Mouse (Mus musculus): ENCODE data around the gene Stag3. TPM values are rescaled to one million over a fixed set of nuclear protein-coding genes. Genes with fewer than 3 reads are reported as not detected.

The Stag3 gene
- polyA plus RNA-seq, 1 experiment, result 16.5 TPM

DNA sequence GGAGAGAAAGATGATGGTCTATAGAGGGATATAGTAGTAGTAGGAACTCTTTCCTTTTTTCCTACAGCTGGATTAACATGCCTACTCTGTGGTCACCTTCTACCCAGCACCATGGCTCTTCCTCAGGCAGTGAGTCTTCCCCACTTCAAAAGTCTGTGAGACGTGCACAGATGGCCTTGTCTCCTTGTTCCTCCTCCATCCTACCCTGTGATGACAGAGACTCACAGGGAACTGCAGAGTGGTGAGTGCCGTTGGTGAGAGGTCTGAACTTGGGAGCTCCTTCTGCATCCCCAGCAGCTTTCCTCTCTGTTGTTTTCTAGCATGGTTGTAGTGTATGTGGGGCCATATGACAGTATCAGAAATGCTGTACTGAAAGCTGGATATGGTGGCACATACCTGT, 1.8 kb downstream of the Stag3 start:
- H3K27me3 ChIP-seq (ENCODE audit: control insufficient read depth, insufficient read depth, low read length, poor library complexity, severe bottlenecking), result peaks cover 3% of the 10 kb centered on the region
- no peak overlapping the region for H3K27ac ChIP-seq (ENCODE audit: insufficient read depth, low read length)
- no peak overlapping the region for H3K9ac ChIP-seq (ENCODE audit: low read depth, poor library complexity, severe bottlenecking)
- no peaks in the 10 kb centered on the region for H3K9me3 ChIP-seq (replicated peaks; ENCODE audit: control insufficient read depth, insufficient read depth, low read length, poor library complexity, severe bottlenecking)
- no peak for TF ChIP-seq EP300 (IDR thresholded peaks at IDR 0.05; ENCODE audit: insufficient read depth, low read depth, low read length)
- no peak for TF ChIP-seq CTCF (IDR thresholded peaks at IDR 0.05; ENCODE audit: low read depth, low read length)
- no peak for TF ChIP-seq POLR2A (IDR thresholded peaks at IDR 0.05; ENCODE audit: insufficient read depth, low read length)
- H3K4me3 ChIP-seq (ENCODE audit: low read depth, low read length), result no peak overlapping the region
- H3K4me1 ChIP-seq (ENCODE audit: control insufficient read depth, insufficient read depth, low read length), result no peaks in the 10 kb centered on the region
- H3K36me3 ChIP-seq (ENCODE audit: control insufficient read depth, insufficient read depth, low read length, poor library complexity, severe bottlenecking), result no peaks in the 10 kb centered on the region

DNA sequence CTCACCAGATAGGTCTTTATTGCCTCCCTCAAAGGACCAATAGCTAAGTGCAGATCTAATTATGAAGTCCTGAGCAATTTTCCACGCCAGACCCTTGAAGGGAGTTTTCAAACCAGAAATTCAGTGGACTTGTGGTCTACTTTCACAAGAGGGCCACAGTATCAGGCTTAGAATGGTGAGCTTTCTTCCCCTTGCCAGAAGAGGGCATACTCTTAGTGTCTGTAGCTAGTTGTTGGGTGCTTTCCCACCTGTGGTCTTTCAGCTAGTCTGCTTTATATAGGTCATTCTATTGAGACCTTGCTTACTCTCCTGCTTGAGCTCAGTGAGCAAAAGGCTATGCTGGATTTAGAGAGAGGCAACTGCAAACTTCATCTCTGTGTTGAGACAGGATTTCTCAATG, 3.5 kb downstream of the Stag3 start:
- H3K36me3 ChIP-seq (ENCODE audit: control insufficient read depth, insufficient read depth, low read length, poor library complexity, severe bottlenecking), result no peaks in the 10 kb centered on the region
- H3K27me3 ChIP-seq (ENCODE audit: control insufficient read depth, insufficient read depth, low read length, poor library complexity, severe bottlenecking), result peaks cover 3% of the 10 kb centered on the region
- no peak overlapping the region for H3K27ac ChIP-seq (ENCODE audit: insufficient read depth, low read length)
- no peak overlapping the region for H3K9ac ChIP-seq (ENCODE audit: low read depth, poor library complexity, severe bottlenecking)
- no peaks in the 10 kb centered on the region for H3K9me3 ChIP-seq (replicated peaks; ENCODE audit: control insufficient read depth, insufficient read depth, low read length, poor library complexity, severe bottlenecking)
- TF ChIP-seq EP300 (IDR thresholded peaks at IDR 0.05; ENCODE audit: insufficient read depth, low read depth, low read length), result no peak
- TF ChIP-seq CTCF (IDR thresholded peaks at IDR 0.05; ENCODE audit: low read depth, low read length), result no peak
- no peak for TF ChIP-seq POLR2A (IDR thresholded peaks at IDR 0.05; ENCODE audit: insufficient read depth, low read length)
- H3K4me3 ChIP-seq (ENCODE audit: low read depth, low read length), result no peak overlapping the region
- H3K4me1 ChIP-seq (ENCODE audit: control insufficient read depth, insufficient read depth, low read length), result no peaks in the 10 kb centered on the region

DNA sequence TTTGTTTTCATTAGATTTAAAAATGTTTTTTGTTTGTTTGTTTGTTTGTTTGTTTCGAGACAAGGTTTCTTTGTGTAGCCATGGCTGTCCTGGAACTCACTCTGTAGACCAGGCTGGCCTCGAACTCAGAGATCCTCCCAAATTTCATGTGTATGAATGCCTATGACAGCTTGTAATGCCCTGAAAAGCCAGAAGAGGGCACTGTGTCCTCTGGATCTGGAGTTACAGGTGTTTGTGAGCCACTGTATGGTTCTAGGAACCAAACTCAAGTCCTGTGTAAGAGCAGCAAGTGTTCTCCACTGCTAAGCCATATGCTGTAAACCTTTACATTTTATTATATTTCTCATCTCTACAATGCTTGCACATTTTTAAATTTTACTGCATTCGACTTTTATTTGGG, 7.8 kb downstream of the Stag3 start:
- Histone ChIP-seq H3K36me3 (ENCODE audit: control insufficient read depth, insufficient read depth, low read length, poor library complexity, severe bottlenecking) (peaks cover 6% of the 10 kb centered on the region; the same call in 1 of the 2 replicates), H3K27ac (ENCODE audit: insufficient read depth, low read length) (no peak overlapping the region)
- TF ChIP-seq CTCF (IDR thresholded peaks at IDR 0.05; ENCODE audit: low read depth, low read length) (no peak), POLR2A (IDR thresholded peaks at IDR 0.05; ENCODE audit: insufficient read depth, low read length) (no peak), EP300 (IDR thresholded peaks at IDR 0.05; ENCODE audit: insufficient read depth, low read depth, low read length) (no peak)

DNA sequence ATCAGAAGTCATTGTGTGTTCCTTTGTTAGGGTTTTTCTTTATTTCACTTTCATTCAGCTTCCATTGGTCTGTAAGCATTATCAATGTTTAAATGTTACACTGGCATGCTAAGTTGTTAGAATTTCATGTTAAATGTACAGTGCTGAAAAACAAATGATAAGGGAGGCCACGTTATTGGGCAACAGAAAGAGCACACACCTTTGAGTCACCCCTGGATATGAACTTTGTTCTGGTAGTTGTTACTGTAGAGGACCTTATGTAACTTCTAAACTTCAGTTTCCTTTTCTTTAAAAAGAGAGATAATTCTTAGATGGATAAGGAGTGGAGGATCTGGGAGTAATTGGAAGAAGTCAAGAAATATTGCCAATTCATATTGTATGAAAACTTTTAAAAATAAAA, 11.6 kb downstream of the Stag3 start:
- TF ChIP-seq EP300 (IDR thresholded peaks at IDR 0.05; ENCODE audit: insufficient read depth, low read depth, low read length) (no peak), CTCF (IDR thresholded peaks at IDR 0.05; ENCODE audit: low read depth, low read length) (no peak), POLR2A (IDR thresholded peaks at IDR 0.05; ENCODE audit: insufficient read depth, low read length) (no peak)
- H3K27me3 ChIP-seq (ENCODE audit: control insufficient read depth, insufficient read depth, low read length, poor library complexity, severe bottlenecking), result no peaks in the 10 kb centered on the region
- H3K4me1 ChIP-seq (ENCODE audit: control insufficient read depth, insufficient read depth, low read length), result no peaks in the 10 kb centered on the region
- H3K4me3 ChIP-seq (ENCODE audit: low read depth, low read length), result no peak overlapping the region
- H3K9ac ChIP-seq (ENCODE audit: low read depth, poor library complexity, severe bottlenecking), result no peak overlapping the region
- peaks cover 6% of the 10 kb centered on the region; the same call in 1 of the 2 replicates for H3K36me3 ChIP-seq (ENCODE audit: control insufficient read depth, insufficient read depth, low read length, poor library complexity, severe bottlenecking)
- no peak overlapping the region for H3K27ac ChIP-seq (ENCODE audit: insufficient read depth, low read length)
- H3K9me3 ChIP-seq (replicated peaks; ENCODE audit: control insufficient read depth, insufficient read depth, low read length, poor library complexity, severe bottlenecking), result no peaks in the 10 kb centered on the region

More for the DNA sequence above, 7.8 kb downstream of the Stag3 start:
- Histone ChIP-seq H3K4me3 (ENCODE audit: low read depth, low read length) (no peak overlapping the region), H3K4me1 (ENCODE audit: control insufficient read depth, insufficient read depth, low read length) (no peaks in the 10 kb centered on the region), H3K27me3 (ENCODE audit: control insufficient read depth, insufficient read depth, low read length, poor library complexity, severe bottlenecking) (no peaks in the 10 kb centered on the region), H3K9me3 (replicated peaks; ENCODE audit: control insufficient read depth, insufficient read depth, low read length, poor library complexity, severe bottlenecking) (no peaks in the 10 kb centered on the region), H3K9ac (ENCODE audit: low read depth, poor library complexity, severe bottlenecking) (no peak overlapping the region)

DNA sequence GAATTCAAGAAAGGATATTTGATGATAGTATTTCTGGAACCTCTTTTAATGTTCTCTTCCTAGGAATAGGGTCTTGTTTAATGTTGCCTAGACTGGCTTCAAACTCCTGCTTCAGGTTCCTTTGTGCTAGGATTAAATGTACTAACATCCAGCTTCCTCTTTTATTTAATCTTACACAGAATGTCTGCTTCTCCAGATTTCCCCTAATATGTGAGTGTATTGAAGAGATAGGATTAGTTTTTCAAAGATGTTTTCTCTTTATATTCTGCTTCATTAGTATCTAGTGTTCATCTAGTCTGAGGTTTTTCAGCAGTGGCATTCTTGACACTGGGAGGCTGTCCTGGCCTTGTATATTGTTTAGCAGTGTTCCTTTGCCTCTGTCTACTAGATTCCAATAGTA, 14.1 kb downstream of the Stag3 start:
- Histone ChIP-seq H3K4me3 (ENCODE audit: low read depth, low read length) (no peak overlapping the region), H3K9ac (ENCODE audit: low read depth, poor library complexity, severe bottlenecking) (no peak overlapping the region), H3K36me3 (ENCODE audit: control insufficient read depth, insufficient read depth, low read length, poor library complexity, severe bottlenecking) (peaks cover 6% of the 10 kb centered on the region; the same call in 1 of the 2 replicates), H3K27ac (ENCODE audit: insufficient read depth, low read length) (no peak overlapping the region), H3K9me3 (replicated peaks; ENCODE audit: control insufficient read depth, insufficient read depth, low read length, poor library complexity, severe bottlenecking) (no peaks in the 10 kb centered on the region), H3K27me3 (ENCODE audit: control insufficient read depth, insufficient read depth, low read length, poor library complexity, severe bottlenecking) (no peaks in the 10 kb centered on the region), H3K4me1 (ENCODE audit: control insufficient read depth, insufficient read depth, low read length) (no peaks in the 10 kb centered on the region)
- TF ChIP-seq EP300 (IDR thresholded peaks at IDR 0.05; ENCODE audit: insufficient read depth, low read depth, low read length) (no peak), CTCF (IDR thresholded peaks at IDR 0.05; ENCODE audit: low read depth, low read length) (no peak), POLR2A (IDR thresholded peaks at IDR 0.05; ENCODE audit: insufficient read depth, low read length) (no peak)

DNA sequence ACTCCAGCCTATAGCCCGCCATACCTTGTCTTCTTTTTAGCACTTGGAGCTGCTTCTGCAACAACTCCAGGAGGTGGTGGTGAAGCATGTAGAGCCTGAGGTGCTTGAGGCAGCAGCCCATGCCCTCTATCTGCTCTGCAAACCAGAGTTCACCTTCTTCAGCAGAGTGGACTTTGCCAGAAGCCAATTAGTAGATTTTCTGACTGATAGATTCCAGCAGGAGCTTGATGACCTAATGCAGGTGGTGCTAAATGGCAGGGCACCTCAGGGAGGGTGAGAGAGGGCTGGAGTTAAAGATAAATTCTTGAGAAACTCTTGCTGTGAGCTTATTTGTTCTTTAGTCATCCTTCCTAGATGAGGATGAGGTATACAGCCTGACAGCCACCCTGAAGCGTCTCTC, 19.6 kb downstream of the Stag3 start:
- Histone ChIP-seq H3K27me3 (ENCODE audit: control insufficient read depth, insufficient read depth, low read length, poor library complexity, severe bottlenecking) (no peaks in the 10 kb centered on the region), H3K27ac (ENCODE audit: insufficient read depth, low read length) (no peak overlapping the region), H3K9ac (ENCODE audit: low read depth, poor library complexity, severe bottlenecking) (no peak overlapping the region), H3K4me3 (ENCODE audit: low read depth, low read length) (no peak overlapping the region), H3K4me1 (ENCODE audit: control insufficient read depth, insufficient read depth, low read length) (no peaks in the 10 kb centered on the region), H3K9me3 (replicated peaks; ENCODE audit: control insufficient read depth, insufficient read depth, low read length, poor library complexity, severe bottlenecking) (no peaks in the 10 kb centered on the region), H3K36me3 (ENCODE audit: control insufficient read depth, insufficient read depth, low read length, poor library complexity, severe bottlenecking) (peaks cover 2% of the 10 kb centered on the region)
- no peak for TF ChIP-seq EP300 (IDR thresholded peaks at IDR 0.05; ENCODE audit: insufficient read depth, low read depth, low read length)
- TF ChIP-seq POLR2A (IDR thresholded peaks at IDR 0.05; ENCODE audit: insufficient read depth, low read length), result no peak
- no peak for TF ChIP-seq CTCF (IDR thresholded peaks at IDR 0.05; ENCODE audit: low read depth, low read length)
